Mouse (Mus musculus) cerebellum, adult 11-12 months (tissue): ENCODE data around the gene Sox11.

ENCODE experiments used
- DNase-seq: peaks from one replicate; pipeline ENCODE4 v3.0.0; 2022

Gene Sox11

DNA sequence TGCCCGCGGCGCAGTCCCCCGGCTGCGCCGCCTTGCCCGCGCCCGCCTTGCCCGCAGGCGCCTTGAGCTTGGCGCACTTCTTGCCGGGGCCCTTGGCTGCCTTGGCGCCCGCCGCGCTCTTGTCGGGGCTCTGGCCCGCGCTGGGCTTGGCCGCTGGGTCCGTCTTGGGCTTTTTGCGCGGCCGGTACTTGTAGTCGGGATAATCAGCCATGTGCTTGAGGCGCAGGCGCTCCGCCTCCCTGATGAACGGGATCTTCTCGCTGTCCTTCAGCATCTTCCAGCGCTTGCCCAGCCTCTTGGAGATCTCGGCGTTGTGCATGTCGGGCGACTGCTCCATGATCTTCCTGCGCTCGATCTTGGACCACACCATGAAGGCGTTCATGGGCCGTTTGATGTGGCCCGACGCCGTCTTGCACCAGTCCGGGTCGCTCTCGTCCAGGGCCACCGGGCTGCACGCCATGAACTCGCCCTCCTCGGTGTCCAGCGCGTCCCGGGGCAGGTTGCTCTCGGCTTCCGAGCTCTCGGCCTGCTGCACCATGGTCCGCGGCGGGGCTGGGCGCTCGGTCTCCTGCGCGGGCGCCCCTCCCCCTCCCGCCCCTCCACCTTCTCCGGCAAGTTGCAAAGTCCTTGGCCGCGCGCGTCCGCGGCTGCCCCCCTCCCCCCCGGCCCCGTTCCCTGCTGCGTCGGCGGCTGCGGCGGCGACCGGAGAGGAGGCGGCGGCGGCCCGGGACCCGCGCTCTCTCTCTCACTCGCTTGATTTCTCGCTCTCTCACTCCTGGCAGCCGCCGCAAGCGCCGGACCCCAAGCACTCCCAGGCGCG lies at the start of gene Sox11:
Gene Sox11, minus strand, starts transcription at position 704 of the 820 bp plus-strand sequence.
- DNase-seq: peak; percentile 3

GRCm38 (mm10) chr12:27391652-27392305 lies 49.4 kb upstream of the Sox11 start:
- no peak for DNase-seq

DNA sequence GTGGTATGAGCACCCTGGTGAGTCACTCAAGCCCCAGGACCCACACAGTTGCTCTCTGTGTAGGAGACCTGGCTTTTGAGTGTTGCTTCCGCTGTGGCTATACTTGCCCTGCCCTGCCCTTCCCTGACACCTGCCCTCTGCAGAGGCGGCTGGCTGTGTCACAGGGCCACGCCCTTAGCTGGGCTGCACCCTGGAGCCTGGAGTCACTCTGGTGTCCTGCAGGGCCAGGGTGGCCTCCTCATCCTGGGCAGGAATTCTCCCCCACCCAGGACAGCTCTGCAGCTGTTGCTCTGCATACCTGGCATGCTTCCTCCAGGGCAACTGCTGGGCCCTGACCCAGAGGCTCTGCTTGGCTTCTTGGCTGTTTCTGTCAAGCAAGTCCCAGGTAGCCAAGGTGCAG lies 48.1 kb upstream of the Sox11 start:
- DNase-seq: no peak

DNA sequence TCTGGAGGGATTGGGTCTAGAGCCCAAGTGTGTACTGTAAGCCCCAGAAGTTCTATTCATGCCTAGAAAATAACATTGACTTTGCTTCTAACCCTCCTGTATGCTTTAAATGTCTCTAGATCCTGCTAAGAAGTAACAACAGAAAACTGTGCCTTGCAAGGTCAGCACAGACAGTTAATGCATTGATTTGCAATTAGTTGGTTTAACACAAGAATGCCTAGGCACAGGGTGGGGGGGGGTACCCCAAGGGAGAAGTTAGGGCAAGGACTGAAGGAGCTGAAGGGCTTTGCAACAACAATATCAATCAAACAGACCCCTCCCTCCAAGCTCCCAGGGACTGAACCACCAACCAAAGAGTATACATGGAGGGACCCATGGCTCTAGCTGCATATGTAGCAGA lies 47.1 kb upstream of the Sox11 start:
- no peak for DNase-seq

- DNase-seq: no peak
Observed at GRCm38 (mm10) chr12:27372505-27372904, 30.1 kb upstream of the Sox11 start.

DNA sequence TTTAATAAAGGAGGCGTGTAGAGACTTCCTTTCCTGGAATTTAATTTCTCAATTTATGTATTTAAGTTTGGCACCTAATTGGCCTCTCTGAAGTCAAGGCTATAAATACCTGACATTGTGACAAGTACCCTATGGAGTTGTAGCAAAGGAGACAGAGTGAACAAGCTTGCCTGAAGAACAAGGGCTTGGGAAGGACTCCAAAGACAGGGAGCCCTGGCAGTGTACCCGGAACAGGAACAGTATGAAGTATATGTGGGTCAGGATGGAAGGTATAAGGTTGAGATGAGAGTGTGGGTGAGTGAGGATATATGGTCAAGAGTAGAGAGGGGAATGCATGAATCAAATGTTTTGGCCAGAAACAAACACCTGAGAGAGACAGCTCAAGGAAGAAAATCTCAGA lies 28.4 kb upstream of the Sox11 start:
- DNase-seq: no peak

DNA sequence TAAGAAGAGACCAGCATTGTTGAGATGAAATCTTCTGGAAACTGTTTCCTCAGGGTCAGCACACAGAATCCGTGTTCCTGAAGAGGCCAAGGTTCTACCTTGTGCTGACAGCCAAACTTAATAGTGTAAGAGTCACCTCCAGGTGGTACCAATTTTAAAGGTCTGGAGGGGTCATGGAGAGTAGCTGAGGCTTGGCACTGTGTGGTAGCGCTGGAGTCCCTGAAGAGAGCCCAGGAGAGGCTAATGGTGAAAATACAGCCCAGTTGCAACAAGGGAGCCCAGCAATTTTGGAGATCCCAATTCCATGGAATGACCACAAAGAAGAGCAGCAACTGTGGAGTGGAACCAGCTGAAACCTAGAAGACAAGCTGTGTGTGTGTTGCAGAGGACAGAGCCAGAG lies 25.1 kb upstream of the Sox11 start:
- no peak for DNase-seq

DNA sequence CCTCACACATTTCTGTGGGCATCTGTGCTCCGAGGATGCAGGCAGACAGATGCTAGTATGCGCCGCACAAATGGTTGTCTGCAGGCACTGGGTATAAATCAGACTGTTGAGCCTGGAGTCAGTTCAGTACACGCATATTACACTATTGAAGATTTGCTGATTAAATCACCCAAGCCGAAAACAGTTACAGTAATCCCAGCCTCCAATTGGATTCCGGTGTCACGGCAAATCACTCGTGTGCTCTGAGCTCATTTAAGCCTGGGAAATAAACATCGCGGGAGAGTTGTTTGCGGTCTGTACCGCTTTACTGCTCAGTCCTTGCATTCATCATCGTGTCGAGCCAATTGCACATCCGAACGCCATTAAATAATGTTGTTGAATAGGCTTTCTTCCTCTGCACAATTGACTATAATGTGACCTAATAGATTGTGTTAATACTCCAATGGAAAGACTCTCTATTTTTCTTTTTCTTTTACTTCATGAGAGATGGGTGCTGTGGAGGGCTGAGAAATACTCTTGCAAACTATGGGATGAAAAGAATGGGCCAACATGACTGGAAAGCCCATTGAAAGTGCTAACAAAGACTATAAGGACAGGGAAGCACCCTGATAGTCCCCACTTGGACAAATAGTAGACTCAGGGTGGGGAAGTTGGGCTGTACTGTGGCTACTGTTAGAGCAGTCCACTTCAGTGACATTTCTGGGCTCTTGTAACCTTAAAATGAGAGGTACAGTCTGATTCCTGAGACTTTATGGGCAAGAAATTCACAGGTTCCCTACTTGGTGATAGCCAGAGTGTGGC lies 21.7 kb upstream of the Sox11 start:
- DNase-seq: no peak

- peak; percentile 5 for DNase-seq
Observed at GRCm38 (mm10) chr12:27357076-27357637, 14.8 kb upstream of the Sox11 start.

DNA sequence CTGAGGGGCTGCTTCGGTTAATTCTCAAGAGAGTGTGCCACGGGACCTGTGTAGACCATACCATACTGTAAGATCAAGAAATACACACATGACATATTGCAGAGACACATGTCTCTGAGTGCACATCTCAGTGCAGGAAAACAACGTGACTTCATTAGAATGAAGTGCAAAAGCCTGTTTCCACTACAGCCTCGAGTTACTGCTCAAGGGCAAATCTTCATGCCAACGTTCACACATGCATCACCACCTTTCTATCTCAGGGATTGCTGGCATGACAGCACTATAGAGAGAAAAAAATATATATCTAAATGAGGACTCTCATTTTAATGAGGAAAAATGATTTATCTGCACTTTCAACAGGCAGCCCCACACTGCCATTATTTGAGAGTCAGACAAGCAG lies 14.2 kb upstream of the Sox11 start:
- DNase-seq: no peak

DNA sequence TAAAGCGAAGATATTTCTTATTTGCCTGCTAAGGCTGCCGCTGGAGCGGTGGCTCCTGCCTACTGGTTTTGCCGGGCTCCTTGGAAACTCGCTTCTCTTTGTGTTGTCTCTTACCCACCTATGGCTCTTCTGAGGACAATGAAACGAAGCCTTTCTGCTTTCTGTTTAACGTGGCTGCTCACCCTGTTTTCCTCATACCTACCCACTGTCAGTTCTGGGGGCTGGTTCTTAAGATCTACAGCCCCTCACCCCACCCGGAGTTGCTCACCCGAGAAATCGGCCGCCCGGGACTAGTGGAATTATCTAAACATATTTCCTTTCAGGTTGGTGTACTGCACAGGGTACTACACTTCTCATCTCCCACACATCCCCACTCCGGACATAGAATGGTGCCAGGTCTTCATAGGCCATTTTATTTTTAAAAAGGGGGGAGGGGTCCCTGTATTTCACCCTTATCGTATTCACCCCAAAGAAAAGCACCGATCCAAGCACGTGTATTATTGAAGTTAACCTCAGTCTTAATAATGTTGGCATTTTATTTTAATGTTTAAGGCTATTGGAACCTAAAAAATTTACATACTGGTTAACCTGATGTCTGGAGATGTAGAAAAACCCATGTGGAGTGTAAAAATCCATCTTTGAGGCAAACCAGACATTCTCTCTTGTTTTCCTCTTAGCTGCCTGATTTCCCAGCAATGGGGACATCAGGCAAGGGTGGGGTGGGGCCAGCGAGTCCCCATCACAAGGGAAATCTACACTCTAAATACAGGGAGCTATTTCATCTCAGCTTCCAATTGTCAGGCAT lies 1.4 kb upstream of the Sox11 start:
- no peak for DNase-seq

- DNase-seq: peak; percentile 37
Observed at GRCm38 (mm10) chr12:27342691-27343605, 574 bp upstream of the Sox11 start.

DNA sequence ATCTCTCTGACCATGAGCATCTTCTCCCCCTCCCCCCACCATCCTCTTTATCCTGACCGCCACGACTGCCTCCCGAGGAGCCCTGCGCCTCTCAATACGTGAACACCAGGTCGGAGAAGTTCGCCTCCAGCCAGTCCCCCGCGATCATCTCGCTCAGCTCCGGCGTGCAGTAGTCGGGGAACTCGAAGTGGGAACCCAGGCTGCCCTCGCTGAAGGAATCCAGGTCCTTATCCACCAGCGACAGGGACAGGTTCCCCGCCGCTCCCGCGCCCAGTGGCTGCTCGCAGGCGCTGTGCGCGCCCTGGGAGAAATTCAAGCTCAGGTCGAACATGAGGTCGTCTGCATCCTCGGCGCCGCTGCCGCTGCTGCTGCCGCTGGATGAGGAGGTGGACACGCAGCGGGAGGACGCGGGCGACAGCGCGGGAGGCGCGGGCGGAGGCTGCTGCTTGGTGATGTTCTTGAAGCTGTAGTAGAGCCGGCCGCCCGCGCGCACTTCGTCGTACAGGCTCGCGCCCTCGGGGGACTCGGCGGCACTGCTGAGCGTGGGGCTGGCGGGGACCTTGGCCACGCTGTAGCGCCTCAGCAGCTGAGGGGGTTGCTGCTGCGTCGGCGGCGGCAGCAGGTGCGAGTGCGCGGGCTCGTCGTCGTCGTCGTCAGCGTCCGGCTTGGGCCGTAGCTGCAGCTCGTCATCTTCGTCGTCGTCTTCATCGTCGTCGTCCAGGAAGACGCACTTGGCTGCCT lies 1.1 kb downstream of the Sox11 start:
- peak; percentile 4 for DNase-seq

GRCm38 (mm10) chr12:27340451-27341035 lies 1.8 kb downstream of the Sox11 start:
- DNase-seq: no peak

GRCm38 (mm10) chr12:27339171-27339751 lies 3.1 kb downstream of the Sox11 start:
- peak; percentile 2 for DNase-seq

DNA sequence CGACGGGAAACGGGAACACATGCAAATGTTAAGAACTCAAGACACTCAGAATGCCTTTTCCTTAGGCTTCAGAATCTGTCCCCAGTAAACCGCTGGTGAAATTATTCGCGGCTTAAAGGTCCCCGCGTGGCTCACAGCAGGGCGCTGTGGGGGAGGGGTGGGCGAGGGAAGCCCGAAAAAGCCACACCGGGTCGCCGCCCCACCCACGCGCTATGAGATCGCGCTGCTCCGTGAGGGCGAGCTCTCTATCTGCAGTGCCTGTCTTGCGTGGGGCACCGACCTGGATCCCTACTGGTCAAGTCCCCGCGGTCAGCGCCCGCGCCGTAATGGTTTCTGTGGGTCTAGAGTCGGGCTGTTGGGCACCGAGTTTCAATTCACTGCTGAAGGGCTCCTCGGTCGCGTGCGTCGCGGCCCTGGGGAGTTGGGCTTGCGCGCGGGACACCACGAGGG lies 3.6 kb downstream of the Sox11 start:
- peak; percentile 5 for DNase-seq

DNA sequence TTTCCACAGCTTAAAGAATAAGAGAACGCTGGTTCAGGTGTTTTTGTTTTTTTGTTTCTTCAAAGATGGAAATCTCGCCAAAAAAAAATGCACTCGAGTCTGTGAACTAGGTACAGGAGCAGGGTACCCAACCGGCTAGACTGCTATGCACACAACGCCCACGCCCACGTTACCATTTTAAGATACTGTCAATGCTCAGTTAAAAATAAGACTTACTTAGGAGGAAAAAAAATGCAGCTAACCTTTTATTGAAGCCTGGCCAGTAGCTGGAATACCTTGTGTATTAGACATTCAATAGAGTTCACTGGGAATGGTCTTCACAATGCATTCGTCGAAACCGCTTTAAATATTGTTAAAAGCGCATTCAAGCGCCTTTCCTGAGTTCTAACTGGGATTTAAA lies 4.3 kb downstream of the Sox11 start:
- no peak for DNase-seq

GRCm38 (mm10) chr12:27337482-27337881 lies 4.9 kb downstream of the Sox11 start:
- no peak for DNase-seq

DNA sequence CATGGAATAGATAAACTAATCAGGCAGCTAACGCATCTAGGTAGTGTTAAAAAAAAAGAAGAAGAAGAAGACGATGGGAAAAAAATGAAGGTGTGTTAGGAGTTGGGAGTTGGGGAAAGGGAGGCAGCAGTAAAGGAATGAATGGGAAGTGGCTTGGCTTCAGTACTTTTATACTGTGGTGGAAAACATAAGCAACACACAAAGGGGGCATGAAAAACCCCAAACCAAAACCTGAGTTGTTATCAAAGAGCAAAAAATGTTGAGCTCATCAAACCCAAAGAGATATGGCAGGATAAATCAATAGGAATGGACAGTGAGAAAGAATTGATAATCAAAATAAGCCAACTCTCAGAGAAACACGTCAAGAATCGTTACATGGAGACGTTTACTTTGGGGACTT lies 5.6 kb downstream of the Sox11 start:
- no peak for DNase-seq

DNA sequence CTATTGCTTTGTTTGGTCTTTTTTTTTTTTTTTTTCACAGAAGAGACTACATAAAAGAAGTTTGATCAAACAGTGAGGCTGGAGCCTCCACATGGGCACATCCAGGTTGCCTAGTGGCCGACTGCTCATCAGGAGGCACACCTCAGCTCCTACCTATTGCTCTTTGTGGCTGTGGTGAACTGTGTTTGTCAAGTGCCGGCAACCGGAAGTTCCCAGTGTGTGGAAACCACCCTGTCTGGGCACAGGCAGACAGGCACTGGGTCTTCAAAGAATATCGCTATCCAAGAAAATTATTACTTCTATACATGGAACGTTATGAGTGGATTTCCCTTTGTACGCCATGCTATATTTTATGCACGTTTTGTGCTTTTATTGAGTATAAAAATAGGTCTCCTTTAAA lies 6.0 kb downstream of the Sox11 start:
- no peak for DNase-seq
